Mouse (Mus musculus) adrenal gland, adult 2 months (tissue): ENCODE data around the gene Myo19. TPM values are rescaled to one million over a fixed set of nuclear protein-coding genes. Genes with fewer than 3 reads are reported as not detected.
A peak's percentile ranks its signal among the peaks of the same experiment; 100 is the strongest.
"Not testable (repeated sequence)": the region's sequence is repeated elsewhere in the genome, so short reads cannot be mapped to it uniquely, and the experiment has no call there.

Experiments used
- DNase-seq: peaks from one replicate; pipeline ENCODE4 v3.0.0; 2021
- long read RNA-seq: library from polyadenylated mRNA; stranded (forward); transcript quantifications from one replicate; pipeline ENCODE4 v2.0.0, GENCODE M21; 2021
- polyA plus RNA-seq: library from polyadenylated mRNA; depleted of rRNA; stranded (reverse); fragments of >200 nt; gene quantifications from 2 replicates; pipeline ENCODE4 v1.2.3, GENCODE M21; 2012; rRNA removed
- total RNA-seq, 2 experiments: library from RNA; stranded (reverse); gene quantifications; 2 replicates each; pipeline ENCODE4 v1.2.3; 2021

Myo19 gene
- total RNA-seq, result 10 to 100 TPM in 1 of 2 experiments, 1 to 10 TPM in 1; 9.3 to 13.2 TPM
- 11.4 and 12.7 TPM in 2 replicates for polyA plus RNA-seq
- long read RNA-seq, full-length matches to known transcripts, result 6 of 12 reads
- long read RNA-seq, partial matches to known transcripts, result 1 of 12 reads
- long read RNA-seq, other reads (novel, unspliced or antisense), result 5 of 12 reads

- DNase-seq, result peak; percentile 92
These were observed at the start of gene Myo19, which contains the start of gene Pigw for GRCm38 (mm10) chr11:84879772-84880464. Gene Myo19 (plus strand): TSS chr11:84880148. Gene Pigw (minus strand): TSS chr11:84880285.

GRCm38 (mm10) chr11:84839330-84839729 is 40.6 kb upstream of the Myo19 start:
- DNase-seq, result no peak

GRCm38 (mm10) chr11:84846741-84847474 is 33.0 kb upstream of the Myo19 start:
- DNase-seq, result no peak

- peak; percentile 67 for DNase-seq
These were observed 32.4 kb upstream of the Myo19 start for GRCm38 (mm10) chr11:84847475-84848090.

GRCm38 (mm10) chr11:84855285-84855684 is 24.7 kb upstream of the Myo19 start:
- DNase-seq, result no peak

GRCm38 (mm10) chr11:84865268-84865667 is 14.7 kb upstream of the Myo19 start:
- DNase-seq, result no peak

- DNase-seq, result no peak
These were observed 12.4 kb upstream of the Myo19 start for GRCm38 (mm10) chr11:84867586-84867985.

- no peak for DNase-seq
These were observed 11.1 kb upstream of the Myo19 start for GRCm38 (mm10) chr11:84868786-84869259.

GRCm38 (mm10) chr11:84869537-84870232 is 10.3 kb upstream of the Myo19 start:
- DNase-seq, result peak; percentile 96

GRCm38 (mm10) chr11:84870337-84871043 is 9.5 kb upstream of the Myo19 start, which contains the start of gene Ggnbp2:
Gene Ggnbp2 (minus strand): TSS chr11:84870817.
- DNase-seq, result peak; percentile 95

GRCm38 (mm10) chr11:84871046-84871445 is 8.9 kb upstream of the Myo19 start:
- no peak for DNase-seq

GRCm38 (mm10) chr11:84871548-84872069 is 8.3 kb upstream of the Myo19 start:
- DNase-seq, result no peak

GRCm38 (mm10) chr11:84873042-84873833 is 6.7 kb upstream of the Myo19 start:
- no peak for DNase-seq

GRCm38 (mm10) chr11:84876020-84876419 is 3.9 kb upstream of the Myo19 start:
- DNase-seq, result not testable (repeated sequence)

- DNase-seq, result no peak
These were observed 759 bp upstream of the Myo19 start for GRCm38 (mm10) chr11:84879007-84879771.

- peak; percentile 75 for DNase-seq
These were observed 565 bp downstream of the Myo19 start for GRCm38 (mm10) chr11:84880465-84880961.

GRCm38 (mm10) chr11:84880971-84881370 is 1.0 kb downstream of the Myo19 start:
- no peak for DNase-seq

GRCm38 (mm10) chr11:84882346-84882745 is 2.4 kb downstream of the Myo19 start:
- DNase-seq, result no peak

GRCm38 (mm10) chr11:84885238-84885637 is 5.3 kb downstream of the Myo19 start:
- no peak for DNase-seq
